Mouse (Mus musculus) ES-E14 (cell line): ENCODE measurements at regions not wholly inside any gene's neighbourhood (a gene's known extent, or its start where the extent isn't known, plus 50 kb on each side); places are given as distances from the start of the nearest gene placed in this dataset.

ENCODE experiments used
- DNase-seq: peaks from one replicate; pipeline ENCODE4 v3.0.0-alpha.2; 2013; ENCODE audit warnings: low read depth, low spot score
- H3K27ac ChIP-seq: 2 replicates; pipeline ENCODE4 v1.5.1; 2012; ENCODE audit warnings: low read depth, mild to moderate bottlenecking, low read length, moderate library complexity, mixed read lengths; ENCODE audit not compliant: poor library complexity, insufficient read depth, severe bottlenecking
- H3K36me3 ChIP-seq: 2 replicates; pipeline ENCODE4 v1.6.1; 2012; ENCODE audit warnings: mild to moderate bottlenecking, low read length, moderate library complexity, mixed read lengths; ENCODE audit not compliant: control insufficient read depth, poor library complexity, insufficient read depth, severe bottlenecking
- H3K4me1 ChIP-seq, 2 experiments: fragments of 150-350 bp in 1 of 2; sonication (generic) in 1 of 2; 2 replicates each; pipeline ENCODE4 v1.6.1; 2012; ENCODE audit warnings: low read length in 2 of 2, mild to moderate bottlenecking in 1 of 2, mixed read lengths in 1 of 2; ENCODE audit not compliant: control insufficient read depth in 2 of 2, insufficient read depth in 2 of 2, poor library complexity in 1 of 2
- H3K4me3 ChIP-seq, 2 experiments: fragments of 150-350 bp in 1 of 2; sonication (generic) in 1 of 2; 2 replicates each; pipeline ENCODE4 v1.5.1; 2012; ENCODE audit warnings: low read length in 2 of 2, low read depth in 1 of 2, mild to moderate bottlenecking in 1 of 2, mixed read lengths in 1 of 2; ENCODE audit not compliant: insufficient read depth in 1 of 2, poor library complexity in 1 of 2, severe bottlenecking in 1 of 2
- H3K9ac ChIP-seq: 2 replicates; pipeline ENCODE4 v1.6.1; 2012; ENCODE audit warnings: low read depth, mild to moderate bottlenecking, low read length, mixed read lengths; ENCODE audit not compliant: poor library complexity, insufficient read depth, severe bottlenecking
- H3K9me3 ChIP-seq: fragments of 150-350 bp; sonication (generic); 2 replicates; pipeline ENCODE4 v1.6.1; 2012; ENCODE audit warnings: low read depth, mild to moderate bottlenecking, low read length; ENCODE audit not compliant: control insufficient read depth, insufficient read depth
- CHD2 ChIP-seq: IDR thresholded peaks from 2 replicates; pipeline ENCODE4 v1.6.1; 2014; ENCODE audit warnings: mild to moderate bottlenecking, low read depth, low read length, inconsistent platforms
- HCFC1 ChIP-seq: IDR thresholded peaks from 2 replicates; pipeline ENCODE4 v1.6.1; 2012; ENCODE audit warnings: low read length, inconsistent platforms, borderline replicate concordance; ENCODE audit not compliant: insufficient read depth
- MAFK ChIP-seq: IDR thresholded peaks from 2 replicates; pipeline ENCODE4 v1.6.1; 2014; ENCODE audit warnings: mild to moderate bottlenecking, low read depth, low read length, inconsistent platforms; ENCODE audit not compliant: insufficient read depth
- ZC3H11A ChIP-seq: IDR thresholded peaks from 2 replicates; pipeline ENCODE4 v1.6.1; 2012; ENCODE audit warnings: low read depth, mild to moderate bottlenecking, inconsistent platforms, low read length, borderline replicate concordance
- ZNF384 ChIP-seq: IDR thresholded peaks from 2 replicates; pipeline ENCODE4 v1.6.1; 2012; ENCODE audit warnings: low read depth, low read length, inconsistent platforms
- in situ Hi-C, 2 experiments: fragments of 600-800 bp; cut with MboI; formaldehyde crosslinking; loops; one replicate each; pipeline ENCODE4 v1.15.1; 2025; ENCODE audit warnings: low sequenced_read_pairs in 2 of 2, inconsistent platforms in 1 of 2; ENCODE audit not compliant: unreplicated experiment in 2 of 2

DNA sequence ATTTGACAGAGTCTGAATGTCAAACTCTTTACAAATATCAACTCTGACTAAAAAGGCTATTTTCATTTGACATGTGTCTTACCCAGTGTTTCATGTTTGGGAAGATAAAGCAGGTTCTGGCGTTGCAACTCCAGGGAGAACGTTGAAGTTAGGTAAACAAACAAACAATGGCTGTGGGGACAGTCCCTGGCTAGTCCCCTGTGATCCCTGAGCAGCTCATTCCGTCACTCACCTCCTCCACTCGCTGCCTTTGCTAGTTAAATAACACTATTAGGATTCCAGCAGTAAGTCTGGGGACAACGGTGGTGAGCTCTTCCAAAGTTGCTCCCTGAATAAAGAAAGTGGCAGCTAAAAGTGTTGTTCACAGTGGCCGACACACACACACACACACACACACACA is 227.8 kb upstream of the Prox1 start:
- no peaks in the 10 kb centered on the region for H3K9me3 ChIP-seq
- H3K27ac ChIP-seq = no peak overlapping the region
- no peaks in the 10 kb centered on the region for H3K36me3 ChIP-seq
- TF ChIP-seq CHD2 (no peak), HCFC1 (no peak), ZC3H11A (no peak), MAFK (no peak)
- no peak overlapping the region for H3K4me3 ChIP-seq
- in situ Hi-C loops = no loop called here
- no peak for DNase-seq
- H3K9ac ChIP-seq = no peak overlapping the region
- no peaks in the 10 kb centered on the region for H3K4me1 ChIP-seq

DNA sequence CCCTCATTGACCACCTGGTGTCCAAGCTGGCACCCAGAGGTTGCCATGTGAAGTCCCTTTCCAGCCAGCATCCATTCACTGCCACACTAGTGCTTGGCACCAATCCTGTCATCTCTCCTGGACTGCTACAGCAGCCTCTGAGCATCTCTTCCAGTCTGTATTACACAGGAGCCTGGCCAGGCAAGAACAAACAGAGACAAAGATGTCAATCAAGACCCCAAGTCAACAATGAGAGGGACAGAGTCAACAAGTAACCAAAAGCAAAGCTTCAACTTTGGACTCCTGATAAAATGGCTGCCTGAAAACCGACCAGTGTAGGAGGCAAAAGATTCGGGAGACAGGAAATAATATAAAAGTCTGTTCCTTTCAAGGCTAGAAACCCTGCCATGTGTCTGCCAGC is 227.3 kb upstream of the Prox1 start:
- in situ Hi-C loops = no loop called here
- Histone ChIP-seq H3K4me1 (no peaks in the 10 kb centered on the region), H3K4me3 (no peak overlapping the region), H3K36me3 (no peaks in the 10 kb centered on the region), H3K27ac (no peak overlapping the region), H3K9ac (no peak overlapping the region), H3K9me3 (no peaks in the 10 kb centered on the region)
- no peak for DNase-seq
- TF ChIP-seq MAFK (no peak), CHD2 (no peak), ZC3H11A (no peak), HCFC1 (no peak), ZNF384 (no peak)

DNA sequence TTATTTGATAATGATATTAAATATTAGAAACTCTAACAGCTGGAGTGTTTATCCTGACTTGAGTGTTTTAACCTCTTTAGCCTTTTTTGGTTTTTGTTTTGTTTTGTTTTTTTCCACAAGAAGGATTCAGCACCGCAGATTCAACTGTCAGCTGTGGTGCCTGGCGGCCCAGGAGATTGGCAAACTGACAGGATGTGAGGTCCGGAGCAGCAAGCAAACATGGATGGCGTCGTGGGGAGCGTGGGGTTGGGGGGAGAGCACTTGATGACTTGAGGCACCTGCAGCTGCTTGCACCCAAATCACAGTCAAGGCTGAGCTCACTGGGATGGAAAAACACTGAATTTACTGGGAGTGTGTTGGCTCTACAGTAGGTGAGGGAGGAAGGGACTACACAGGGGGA is 222.5 kb upstream of the Prox1 start:
- no peak for DNase-seq
- no peak overlapping the region for H3K4me3 ChIP-seq
- no peak overlapping the region for H3K9ac ChIP-seq
- H3K36me3 ChIP-seq = no peaks in the 10 kb centered on the region
- no peaks in the 10 kb centered on the region for H3K4me1 ChIP-seq
- in situ Hi-C loops = no loop called here
- H3K9me3 ChIP-seq = no peaks in the 10 kb centered on the region
- TF ChIP-seq MAFK (no peak), CHD2 (no peak), ZNF384 (no peak), HCFC1 (no peak), ZC3H11A (no peak)
- H3K27ac ChIP-seq = no peak overlapping the region

DNA sequence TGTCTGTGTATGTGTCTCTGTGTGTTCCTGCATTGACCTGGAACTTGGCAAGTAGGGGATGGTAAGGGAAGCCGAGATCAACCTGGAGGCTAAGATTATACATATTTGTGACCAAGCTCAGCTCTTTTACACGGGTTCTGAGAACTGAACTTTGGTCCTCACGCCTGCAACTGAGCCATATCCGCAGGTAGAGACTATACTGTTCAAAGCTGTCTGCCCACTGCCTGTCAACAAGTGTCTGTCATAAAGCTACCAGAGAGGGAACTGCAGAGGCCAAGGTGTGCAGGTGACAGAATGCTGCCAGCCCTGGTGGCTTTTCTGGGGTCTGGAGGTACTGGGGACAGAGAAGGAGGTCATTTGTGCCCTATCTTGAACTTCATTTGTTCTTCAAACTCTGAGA is 218.3 kb upstream of the Prox1 start:
- no peak overlapping the region for H3K9ac ChIP-seq
- H3K9me3 ChIP-seq = no peaks in the 10 kb centered on the region
- in situ Hi-C loops = no loop called here

DNA sequence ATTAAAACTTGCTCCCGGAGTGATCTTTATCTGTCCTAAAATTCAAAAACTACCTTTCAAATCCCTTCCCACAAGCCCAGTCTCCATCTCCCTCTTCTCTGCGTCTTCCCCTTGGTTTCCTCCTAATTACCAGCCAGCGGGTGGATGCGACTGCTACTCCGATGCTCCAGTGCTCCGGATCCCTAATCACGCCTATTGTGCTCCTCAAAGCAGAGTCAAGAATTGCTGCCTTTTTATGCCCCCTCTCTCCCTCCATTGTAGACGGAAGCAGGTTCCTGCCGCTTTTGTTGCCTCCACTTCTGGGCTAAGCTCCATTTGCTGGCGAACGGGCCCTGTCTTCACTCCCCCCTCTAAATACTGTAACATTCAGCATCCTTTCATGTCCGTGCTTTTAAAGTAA is 214.0 kb upstream of the Prox1 start:
- H3K4me1 ChIP-seq = no peaks in the 10 kb centered on the region
- no peak overlapping the region for H3K4me3 ChIP-seq
- no peak for DNase-seq
- in situ Hi-C loops = no loop called here
- no peak for TF ChIP-seq CHD2
- TF ChIP-seq HCFC1 = no peak
- no peak for TF ChIP-seq ZC3H11A
- TF ChIP-seq ZNF384 = no peak
- no peak for TF ChIP-seq MAFK
- no peak overlapping the region for H3K9ac ChIP-seq
- no peaks in the 10 kb centered on the region for H3K36me3 ChIP-seq
- no peak overlapping the region for H3K27ac ChIP-seq
- H3K9me3 ChIP-seq = no peaks in the 10 kb centered on the region

More for the DNA sequence above, 218.3 kb upstream of the Prox1 start:
- H3K4me3 ChIP-seq = no peak overlapping the region
- TF ChIP-seq CHD2 (no peak), ZNF384 (no peak), HCFC1 (no peak), ZC3H11A (no peak), MAFK (no peak)
- H3K4me1 ChIP-seq = no peaks in the 10 kb centered on the region
- H3K36me3 ChIP-seq = no peaks in the 10 kb centered on the region
- H3K27ac ChIP-seq = no peak overlapping the region
- DNase-seq = no peak
